Mouse (Mus musculus) CH12.LX (cell line): Measurements from ENCODE around the gene Mrgprg. TPM values are rescaled to one million over a fixed set of nuclear protein-coding genes. Genes with fewer than 3 reads are reported as not detected.

Experiments used
- DNase-seq: peaks from one replicate; pipeline ENCODE4 v3.0.0-alpha.2; 2013; ENCODE audit errors: extremely low read depth
- H3K27ac ChIP-seq: 2 replicates; pipeline ENCODE4 v1.5.1; 2012; ENCODE audit warnings: low read depth, mild to moderate bottlenecking, control low read depth, moderate library complexity; ENCODE audit not compliant: insufficient read depth
- H3K27me3 ChIP-seq: replicated peaks from 2 replicates; pipeline ENCODE3; 2012; ENCODE audit warnings: inconsistent platforms
- H3K36me3 ChIP-seq, 2 experiments: replicated peaks in 1 of 2; 2 replicates each; pipeline versions ENCODE3 to v1.6.1; 2012; ENCODE audit warnings: inconsistent platforms in 1 of 2, low read length in 1 of 2, mild to moderate bottlenecking in 1 of 2, mixed read lengths in 1 of 2, moderate library complexity in 1 of 2; ENCODE audit not compliant: control insufficient read depth in 1 of 2, insufficient read depth in 1 of 2
- H3K4me1 ChIP-seq, 2 experiments: 2 replicates each; pipeline ENCODE4 v1.6.1; 2012; ENCODE audit warnings: inconsistent platforms in 1 of 2, moderate library complexity in 1 of 2; ENCODE audit not compliant: insufficient read depth in 2 of 2, control insufficient read depth in 1 of 2
- H3K4me2 ChIP-seq: 2 replicates; pipeline ENCODE4 v1.6.1; 2012; ENCODE audit warnings: low read depth, mild to moderate bottlenecking, control low read depth; ENCODE audit not compliant: poor library complexity, insufficient read depth, severe bottlenecking
- H3K4me3 ChIP-seq, 3 experiments: fragments of 150-350 bp in 1 of 3; sonication (generic) in 1 of 3; replicated peaks in 1 of 3; 2 replicates each; pipeline versions ENCODE3 to v1.5.1; 2011 to 2012; ENCODE audit warnings: low read depth in 2 of 3, low read length in 2 of 3, mild to moderate bottlenecking in 2 of 3, moderate library complexity in 2 of 3, control low read depth in 1 of 3, improper control_type of control experiment in 1 of 3, inconsistent platforms in 1 of 3, mixed read lengths in 1 of 3; ENCODE audit not compliant: poor library complexity in 1 of 3
- H3K79me2 ChIP-seq: replicated peaks from 2 replicates; pipeline ENCODE4 v1.6.1; 2012; ENCODE audit warnings: mild to moderate bottlenecking, moderate library complexity; ENCODE audit not compliant: control insufficient read depth, poor library complexity, insufficient read depth, severe bottlenecking; ENCODE audit errors: extremely low read depth
- H3K9ac ChIP-seq: 2 replicates; pipeline ENCODE4 v1.6.1; 2012; ENCODE audit warnings: low read depth, mild to moderate bottlenecking, control low read depth, moderate library complexity; ENCODE audit not compliant: insufficient read depth
- H3K9me3 ChIP-seq: replicated peaks from 2 replicates; pipeline ENCODE3; 2012; ENCODE audit warnings: low read length, inconsistent platforms, mixed read lengths
- BHLHE40 ChIP-seq: IDR thresholded peaks from 2 replicates; pipeline ENCODE4 v1.6.1; 2011; ENCODE audit warnings: mild to moderate bottlenecking, low read depth, low read length, improper control_type of control experiment
- CHD1 ChIP-seq: IDR thresholded peaks from 2 replicates; pipeline ENCODE4 v1.6.1; 2012; ENCODE audit warnings: low read depth, low read length, improper control_type of control experiment, inconsistent platforms
- ELF1 ChIP-seq: IDR thresholded peaks from 2 replicates; pipeline ENCODE4 v1.6.1; 2014; ENCODE audit warnings: low read depth, mild to moderate bottlenecking, inconsistent platforms, low read length, improper control_type of control experiment
- EP300 ChIP-seq: IDR thresholded peaks from 2 replicates; pipeline ENCODE4 v1.6.1; 2011; ENCODE audit warnings: low read length, improper control_type of control experiment
- ETS1 ChIP-seq: conservative IDR thresholded peaks from 2 replicates; pipeline ENCODE4 v1.6.1; 2012; ENCODE audit warnings: low read depth, mild to moderate bottlenecking, inconsistent platforms, low read length, improper control_type of control experiment, moderate library complexity
- HCFC1 ChIP-seq: IDR thresholded peaks from 2 replicates; pipeline ENCODE4 v1.6.1; 2012; ENCODE audit warnings: low read depth, mild to moderate bottlenecking, inconsistent platforms, low read length, improper control_type of control experiment
- IRF4 ChIP-seq: IDR thresholded peaks from 2 replicates; pipeline ENCODE4 v1.6.1; 2014; ENCODE audit warnings: low read depth, mild to moderate bottlenecking, inconsistent platforms, low read length, improper control_type of control experiment
- JUND ChIP-seq: conservative IDR thresholded peaks from 2 replicates; pipeline ENCODE4 v1.6.1; 2011; ENCODE audit warnings: low read depth, low read length, improper control_type of control experiment
- KAT2A ChIP-seq: IDR thresholded peaks from 2 replicates; pipeline ENCODE4 v1.6.1; 2012; ENCODE audit warnings: low read length, improper control_type of control experiment, inconsistent platforms; ENCODE audit not compliant: insufficient replicate concordance
- MAFK ChIP-seq: IDR thresholded peaks from 2 replicates; pipeline ENCODE4 v1.6.1; 2011; ENCODE audit warnings: low read length, improper control_type of control experiment; ENCODE audit not compliant: insufficient replicate concordance
- MXI1 ChIP-seq: IDR thresholded peaks from 2 replicates; pipeline ENCODE4 v1.6.1; 2011; ENCODE audit warnings: mild to moderate bottlenecking, low read depth, low read length, improper control_type of control experiment
- MYC ChIP-seq: IDR thresholded peaks from 2 replicates; pipeline ENCODE4 v1.6.1; 2011; ENCODE audit warnings: low read depth, mild to moderate bottlenecking, improper control_type of control experiment, low read length
- NELFE ChIP-seq: IDR thresholded peaks from 2 replicates; pipeline ENCODE4 v1.6.1; 2011; ENCODE audit warnings: low read depth, low read length, improper control_type of control experiment
- NRF1 ChIP-seq: IDR thresholded peaks from 2 replicates; pipeline ENCODE4 v1.6.1; 2014; ENCODE audit warnings: low read depth, mild to moderate bottlenecking, inconsistent platforms, low read length, improper control_type of control experiment, moderate library complexity
- PAX5 ChIP-seq: IDR thresholded peaks from 2 replicates; pipeline ENCODE4 v1.6.1; 2012; ENCODE audit warnings: low read length, inconsistent platforms, mixed read lengths
- POLR2AphosphoS2 ChIP-seq: IDR thresholded peaks from 2 replicates; pipeline ENCODE4 v1.6.1; 2011; ENCODE audit warnings: low read depth, low read length, improper control_type of control experiment
- RCOR1 ChIP-seq: conservative IDR thresholded peaks from 2 replicates; pipeline ENCODE4 v1.6.1; 2012; ENCODE audit warnings: low read depth, mild to moderate bottlenecking, inconsistent platforms, low read length, improper control_type of control experiment
- SMC3 ChIP-seq: IDR thresholded peaks from 2 replicates; pipeline ENCODE4 v1.6.1; 2011; ENCODE audit warnings: low read depth, low read length, improper control_type of control experiment
- TBP ChIP-seq: conservative IDR thresholded peaks from 2 replicates; pipeline ENCODE4 v1.6.1; 2011; ENCODE audit warnings: low read depth, low read length, improper control_type of control experiment
- TCF12 ChIP-seq: IDR thresholded peaks from 2 replicates; pipeline ENCODE4 v1.6.1; 2014; ENCODE audit warnings: low read depth, mild to moderate bottlenecking, inconsistent platforms, low read length, improper control_type of control experiment
- USF1 ChIP-seq: IDR thresholded peaks from 2 replicates; pipeline ENCODE4 v1.6.1; 2014; ENCODE audit warnings: low read depth, mild to moderate bottlenecking, inconsistent platforms, low read length, improper control_type of control experiment
- USF2 ChIP-seq: conservative IDR thresholded peaks from 2 replicates; pipeline ENCODE4 v1.6.1; 2011; ENCODE audit warnings: low read depth, low read length, improper control_type of control experiment
- ZMIZ1 ChIP-seq: IDR thresholded peaks from 2 replicates; pipeline ENCODE4 v1.6.1; 2012; ENCODE audit warnings: low read depth, mild to moderate bottlenecking, inconsistent platforms, low read length, improper control_type of control experiment
- ZNF384 ChIP-seq: IDR thresholded peaks from 2 replicates; pipeline ENCODE4 v1.6.1; 2012; ENCODE audit warnings: low read depth, low read length, improper control_type of control experiment, inconsistent platforms
- dilution Hi-C: fragments of 300-500 bp; cut with MboI; formaldehyde crosslinking; loops from 2 replicates; pipeline ENCODE4 v1.14.3; 2020; ENCODE audit warnings: low sequenced_read_pairs; ENCODE audit not compliant: extremely low pct_unique_long_range_greater_than_20kb, extremely low pct_ligation_motif_present
- in situ Hi-C: fragments of 300-500 bp; cut with MboI; formaldehyde crosslinking; loops from 3 replicates; pipeline ENCODE4 v1.14.3; 2019; ENCODE audit warnings: low sequenced_read_pairs, low pct_ligation_motif_present, low pct_unique_long_range_greater_than_20kb, mixed read lengths
- polyA plus RNA-seq: library from polyadenylated mRNA; unstranded; fragments of >175 nt; gene quantifications from 2 replicates; pipeline ENCODE4 v1.2.1, GENCODE M21; 2012; ENCODE audit warnings: low read depth; ENCODE audit not compliant: insufficient read length
- total RNA-seq, 2 experiments: library from RNA; depleted of rRNA; stranded (reverse); fragments of 300-350 nt in 1 of 2; fragments of >200 nt in 1 of 2; gene quantifications; 2 replicates each; pipeline ENCODE4 v1.2.3; 2012 to 2014

Mrgprg gene
- total and polyA plus RNA-seq, 3 experiments: not detected

- Histone ChIP-seq H3K36me3 (no peaks in the 10 kb centered on the region), H3K9ac (no peak overlapping the region), H3K79me2 (no peaks in the 10 kb centered on the region), H3K27me3 (peaks cover 60% of the 10 kb centered on the region), H3K27ac (no peak overlapping the region)
- TF ChIP-seq MYC (no peak), USF2 (no peak), POLR2AphosphoS2 (no peak), SMC3 (no peak), HCFC1 (no peak), JUND (no peak), NELFE (no peak)
- TF ChIP-seq, all 38 proteins: peak for 0
- Histone ChIP-seq H3K9me3 (no peaks in the 10 kb centered on the region), H3K4me2 (no peak overlapping the region), H3K4me3 (no peak overlapping the region), H3K4me1 (peaks cover 6 to 10% of the 10 kb centered on the region in 2 experiments; a peak in 3 of 4 replicates)
- no peak for DNase-seq
- in situ Hi-C loops (no loop called here), dilution Hi-C loops (no loop called here)
Observed at GRCm38 (mm10) chr7:143758956-143759355, 7.8 kb downstream of the Mrgprg start.

DNA sequence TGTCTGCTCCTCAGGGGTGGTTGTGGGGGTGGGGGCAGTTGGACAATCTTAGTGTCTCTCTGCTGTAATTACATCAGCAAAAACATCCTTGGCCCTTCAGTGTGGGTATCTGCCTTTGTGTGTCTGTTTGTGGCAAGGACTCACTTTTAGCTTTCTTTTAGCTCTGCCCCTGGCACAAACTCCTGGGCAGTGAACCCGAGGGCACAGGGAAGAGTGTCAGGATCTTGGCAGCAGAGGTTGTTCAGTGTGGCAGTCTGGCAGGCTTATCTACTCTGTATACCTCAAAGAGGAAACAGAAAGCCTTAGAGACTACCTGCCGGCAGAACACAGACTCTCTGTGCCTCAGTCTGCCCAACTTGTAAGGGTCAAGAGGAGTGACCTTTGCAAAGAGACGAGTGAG is 9.1 kb downstream of the Mrgprg start:
- dilution Hi-C loops (no loop called here), in situ Hi-C loops (no loop called here)
- Histone ChIP-seq H3K79me2 (no peaks in the 10 kb centered on the region), H3K36me3 (no peaks in the 10 kb centered on the region), H3K4me3 (peak overlapping the region in 1 of 3 experiments; percentile 47), H3K4me2 (peak overlapping the region; percentile 93), H3K4me1 (peaks cover 6 to 10% of the 10 kb centered on the region in 2 experiments; a peak in 3 of 4 replicates), H3K27me3 (peaks cover 59% of the 10 kb centered on the region), H3K9me3 (no peaks in the 10 kb centered on the region), H3K27ac (no peak overlapping the region), H3K9ac (0 out of 2 replicates have a peak overlapping the region, but pooled peaks have one; percentile 11)
- DNase-seq: no peak
- TF ChIP-seq BHLHE40 (no peak), SMC3 (no peak), ELF1 (no peak), EP300 (no peak), POLR2AphosphoS2 (no peak), RCOR1 (no peak)

- H3K27ac ChIP-seq: no peak overlapping the region
- H3K4me3 ChIP-seq: peak overlapping the region in 2 of 3 experiments; percentile 46 to 47
- H3K9ac ChIP-seq: peak overlapping the region; percentile 18; the same call in 1 of the 2 replicates
- dilution Hi-C loops (no loop called here), in situ Hi-C loops (no loop called here)
- peak overlapping the region; percentile 93 for H3K4me2 ChIP-seq
- peaks cover 59% of the 10 kb centered on the region for H3K27me3 ChIP-seq
- H3K79me2 ChIP-seq: no peaks in the 10 kb centered on the region
- no peaks in the 10 kb centered on the region for H3K36me3 ChIP-seq
- no peaks in the 10 kb centered on the region for H3K9me3 ChIP-seq
- peak; percentile 76 for DNase-seq
- peaks cover 6 to 10% of the 10 kb centered on the region in 2 experiments; a peak in 3 of 4 replicates for H3K4me1 ChIP-seq
- TF ChIP-seq BHLHE40: peak; percentile 95
- TF ChIP-seq MAFK: no peak
- TF ChIP-seq MYC: peak; percentile 94
- TF ChIP-seq ETS1: no peak
- no peak for TF ChIP-seq RCOR1
- TF ChIP-seq NRF1: no peak; the same call in 1 of the 2 replicates
- peak; percentile 90 for TF ChIP-seq MXI1
- no peak for TF ChIP-seq SMC3
- no peak for TF ChIP-seq KAT2A
- TF ChIP-seq EP300: no peak
- TF ChIP-seq IRF4: no peak
- no peak for TF ChIP-seq USF1
- TF ChIP-seq ZNF384: no peak
- no peak; the same call in 1 of the 2 replicates for TF ChIP-seq TBP
- no peak for TF ChIP-seq JUND
- no peak for TF ChIP-seq CHD1
- no peak for TF ChIP-seq PAX5
- TF ChIP-seq USF2: no peak; the same call in 1 of the 2 replicates
- TF ChIP-seq POLR2AphosphoS2: 0 out of 2 replicates have a peak, but pooled peaks have one; percentile 37
- TF ChIP-seq ZMIZ1: 0 out of 2 replicates have a peak, but pooled peaks have one; percentile 21
- TF ChIP-seq TCF12: peak; percentile 44; the same call in 1 of the 2 replicates
- TF ChIP-seq HCFC1: no peak
Observed at GRCm38 (mm10) chr7:143757027-143757390, 9.8 kb downstream of the Mrgprg start.
